Mouse (Mus musculus): Measurements from ENCODE around the gene Cela1.

GRCm38 (mm10) chr15:100687430-100687971 lies at the start of gene Cela1:
- TF ChIP-seq GATA1 (IDR thresholded peaks at IDR 0.05; ENCODE audit: low read length) (no peak), TAL1 (IDR thresholded peaks at IDR 0.05; ENCODE audit: low read length) (no peak)
